In the genomic region with DNA sequence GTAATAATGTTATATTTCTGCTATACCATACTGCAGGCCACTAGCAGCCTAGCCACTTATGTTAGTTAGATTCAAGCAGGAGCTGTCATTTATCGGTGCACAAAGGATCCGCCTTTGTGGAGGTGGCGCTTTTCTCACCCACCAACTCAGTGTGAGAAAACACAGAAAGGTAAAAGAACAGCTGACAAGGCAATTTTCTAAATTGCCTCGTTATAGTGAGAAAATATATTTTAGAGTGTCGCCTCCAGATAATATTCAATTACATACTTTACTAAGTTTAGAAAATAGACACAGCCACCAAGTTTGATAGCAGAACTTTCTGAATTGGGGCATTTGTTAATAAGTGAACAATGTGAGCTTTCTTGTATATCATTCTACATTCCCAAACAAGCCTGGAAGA, we compare ENCODE assay signal across 25 mouse cellular contexts.
DNase-seq lines count a peak whose midpoint lies in the region; ATAC-seq and TF ChIP-seq lines count a peak whose summit lies in the region.
"Had no signal": no experiment of that assay in that cellular context is flagged by ENCODE, and none has a peak within 500 bp of the region (broad histone marks: within the 10 kb centered on the region; RNA-seq: fewer than 3 reads in every experiment).

No protein-coding gene starts in this region.

- H3K4me1 ChIP-seq in intestine, postnatal 0 days (replicated peaks; ENCODE audit: control insufficient read depth, insufficient read depth, low read length): no peaks in the 10 kb centered on the region
- H3K4me1 ChIP-seq in hindbrain, embryonic 14.5 days (replicated peaks; ENCODE audit: control insufficient read depth, insufficient read depth, low read length): no peaks in the 10 kb centered on the region
- H3K4me1 ChIP-seq: embryonic facial prominence, embryonic 12.5 days; embryonic facial prominence, embryonic 15.5 days; heart, embryonic 13.5 days; hindbrain, embryonic 15.5 days had no signal

- WGBS in intestine, postnatal 0 days: 90% methylated on average over 5 of the region's 5 CpGs
- WGBS in hindbrain, embryonic 14.5 days: 85% methylated on average over 5 of the region's 5 CpGs

- no peaks in the 10 kb centered on the region for H3K9me3 ChIP-seq in intestine, postnatal 0 days (ENCODE audit: control insufficient read depth)
- H3K9me3 ChIP-seq in hindbrain, embryonic 14.5 days (ENCODE audit: control insufficient read depth, low read length): no peaks in the 10 kb centered on the region
- H3K9me3 ChIP-seq: embryonic facial prominence, embryonic 12.5 days; embryonic facial prominence, embryonic 15.5 days; heart, embryonic 13.5 days; hindbrain, embryonic 15.5 days had no signal

- no peak overlapping the region for H3K4me2 ChIP-seq in intestine, postnatal 0 days (replicated peaks; ENCODE audit: low read depth)
- H3K4me2 ChIP-seq in hindbrain, embryonic 14.5 days (replicated peaks): no peak overlapping the region
- H3K4me2 ChIP-seq: embryonic facial prominence, embryonic 12.5 days; embryonic facial prominence, embryonic 15.5 days; heart, embryonic 13.5 days; hindbrain, embryonic 15.5 days had no signal

- DNase-seq in CD4-positive, CD25-positive, alpha-beta regulatory T cell, adult 2 months (ENCODE audit: low read depth, low spot score): peak; percentile 37
- no peak for DNase-seq in hindbrain, embryonic 14.5 days (ENCODE audit: low spot score)
- no peak for DNase-seq in kidney, postnatal 10 days
- DNase-seq: adrenal gland, adult 2 months; adrenal gland, postnatal 14 days; cerebellum, adult 11 months; cerebellum, adult 2 months; cerebellum, adult 9-11 months; cerebellum, postnatal 25 days; forebrain, postnatal 0 days; gastrocnemius, adult 2 months; gastrocnemius, postnatal 14 days; heart, adult 18-20 months; heart, postnatal 14 days; heart, postnatal 4 days had no signal

- ATAC-seq in CD4-positive, CD25-positive, alpha-beta regulatory T cell, adult 4 months: peak; percentile 33
- ATAC-seq in activated CD4-positive, CD25-positive, alpha-beta regulatory T cell, adult 4 months: peak; percentile 17
- 0 out of 2 replicates have a peak, but pooled peaks have one; percentile 47 for ATAC-seq in megakaryocyte, adult 5-6 weeks (ENCODE audit: poor library complexity, severe bottlenecking)
- ATAC-seq in intestine, postnatal 0 days: no peak
- no peak for ATAC-seq in hindbrain, embryonic 14.5 days (ENCODE audit: low FRiP score)
- ATAC-seq: forebrain, embryonic 14.5 days; forebrain, postnatal 0 days; intestine, embryonic 16.5 days had no signal

- H3K27ac ChIP-seq in intestine, postnatal 0 days (ENCODE audit: low read depth, low read length): no peak overlapping the region
- H3K27ac ChIP-seq in hindbrain, embryonic 14.5 days: no peak overlapping the region
- H3K27ac ChIP-seq: embryonic facial prominence, embryonic 12.5 days; embryonic facial prominence, embryonic 15.5 days; gastrocnemius, adult 2 months; heart, embryonic 13.5 days; hindbrain, embryonic 15.5 days had no signal

- H3K36me3 ChIP-seq in intestine, postnatal 0 days (ENCODE audit: control insufficient read depth, insufficient read depth): no peaks in the 10 kb centered on the region
- no peaks in the 10 kb centered on the region for H3K36me3 ChIP-seq in hindbrain, embryonic 14.5 days (replicated peaks; ENCODE audit: control insufficient read depth, insufficient read depth)
- H3K36me3 ChIP-seq: embryonic facial prominence, embryonic 12.5 days; embryonic facial prominence, embryonic 15.5 days; heart, embryonic 13.5 days; hindbrain, embryonic 15.5 days had no signal

- TF ChIP-seq CTCF in intestine, postnatal 0 days (IDR thresholded peaks at IDR 0.05; ENCODE audit: low read depth): no peak

- no peak overlapping the region for H3K9ac ChIP-seq in intestine, postnatal 0 days (ENCODE audit: low read depth, low read length)
- H3K9ac ChIP-seq in hindbrain, embryonic 14.5 days: no peak overlapping the region
- H3K9ac ChIP-seq: embryonic facial prominence, embryonic 12.5 days; embryonic facial prominence, embryonic 15.5 days; forebrain, postnatal 0 days; heart, embryonic 13.5 days; hindbrain, embryonic 15.5 days had no signal

- H3K4me3 ChIP-seq in intestine, postnatal 0 days (ENCODE audit: low read depth, low read length): no peak overlapping the region
- no peak overlapping the region for H3K4me3 ChIP-seq in hindbrain, embryonic 14.5 days (replicated peaks; ENCODE audit: low read length)
- H3K4me3 ChIP-seq: embryonic facial prominence, embryonic 12.5 days; embryonic facial prominence, embryonic 15.5 days; gastrocnemius, adult 2 months; heart, embryonic 13.5 days; hindbrain, embryonic 15.5 days had no signal

- H3K27me3 ChIP-seq in intestine, postnatal 0 days (replicated peaks; ENCODE audit: control insufficient read depth, insufficient read depth, low read length): no peaks in the 10 kb centered on the region
- no peaks in the 10 kb centered on the region for H3K27me3 ChIP-seq in hindbrain, embryonic 14.5 days (ENCODE audit: control insufficient read depth, insufficient read depth, low read length)
- H3K27me3 ChIP-seq: embryonic facial prominence, embryonic 12.5 days; embryonic facial prominence, embryonic 15.5 days; heart, embryonic 13.5 days; hindbrain, embryonic 15.5 days had no signal

Comparison
In these comparisons a context has a peak if more than half of its experiments do, and no peak if none do; other contexts are left out.
1. ATAC-seq: peak in CD4-positive, CD25-positive, alpha-beta regulatory T cell, adult 4 months (single experiment), activated CD4-positive, CD25-positive, alpha-beta regulatory T cell, adult 4 months (single experiment) and megakaryocyte, adult 5-6 weeks (single experiment); none in intestine, postnatal 0 days (single experiment) and hindbrain, embryonic 14.5 days (single experiment).